Mouse (Mus musculus) hindbrain, postnatal 0 days (tissue): ENCODE data around the gene Syt7. TPM values are rescaled to one million over a fixed set of nuclear protein-coding genes. Genes with fewer than 3 reads are reported as not detected.

ENCODE experiments used
- ATAC-seq: fragments of 200-750 bp; cut with Nextera tagmentation; 2 replicates; pipeline ENCODE4 v1.8.0; 2017; ENCODE audit warnings: mild to moderate bottlenecking, moderate TSS enrichment, moderate library complexity
- DNase-seq: peaks from one replicate; pipeline ENCODE4 v3.0.0-alpha.2; 2015; ENCODE audit warnings: low spot score
- H3K27ac ChIP-seq: fragments of 300-500 bp; sonication (generic); 2 replicates; pipeline ENCODE4 v1.5.1; 2014; ENCODE audit warnings: mild to moderate bottlenecking
- H3K27me3 ChIP-seq: fragments of 300-500 bp; sonication (generic); 2 replicates; pipeline ENCODE4 v1.6.1; 2014; ENCODE audit warnings: low read length, mixed read lengths; ENCODE audit not compliant: insufficient read depth
- H3K36me3 ChIP-seq: fragments of 300-500 bp; sonication (generic); 2 replicates; pipeline ENCODE4 v1.6.1; 2014; ENCODE audit warnings: low read length, mixed read lengths; ENCODE audit not compliant: insufficient read depth
- H3K4me1 ChIP-seq: fragments of 300-500 bp; sonication (generic); 2 replicates; pipeline ENCODE4 v1.6.1; 2014; ENCODE audit warnings: antibody characterized with exemption, low read length, mixed read lengths; ENCODE audit not compliant: insufficient read depth
- H3K4me2 ChIP-seq: fragments of 300-500 bp; sonication (generic); 2 replicates; pipeline ENCODE4 v1.6.1; 2014; ENCODE audit warnings: low read depth, mild to moderate bottlenecking, low read length, moderate library complexity, mixed read lengths
- H3K4me3 ChIP-seq: fragments of 300-500 bp; sonication (generic); 2 replicates; pipeline ENCODE4 v1.5.1; 2014; ENCODE audit warnings: low read length
- H3K9ac ChIP-seq: fragments of 300-500 bp; sonication (generic); replicated peaks from 2 replicates; pipeline ENCODE4 v1.6.1; 2014; ENCODE audit warnings: mild to moderate bottlenecking, low read length, moderate library complexity, mixed read lengths
- H3K9me3 ChIP-seq: fragments of 300-500 bp; sonication (generic); 2 replicates; pipeline ENCODE4 v1.6.1; 2016; ENCODE audit warnings: low read length, mixed read lengths
- CTCF ChIP-seq: IDR thresholded peaks from 2 replicates; pipeline ENCODE4 v1.5.1; 2016; ENCODE audit warnings: antibody characterized with exemption, control low read depth, low read depth
- WGBS: fragments of 180-500 bp; shearing (Covaris S2); extraction: QIAGEN DNeasy Blood & Tissue Kit; methylation state at CpG from one replicate; pipeline ENCODE4 v1.1.7; 2014; 5-methylcytosine and 5-hydroxymethylcytosine counted together
- polyA plus RNA-seq: library from polyadenylated mRNA; unstranded; fragments of >200 nt; fragmentation: Nextera tagmentation; extraction: Ambion mirVana; gene quantifications from 2 replicates; pipeline ENCODE4 v1.2.1, GENCODE M21; 2015
- total RNA-seq: library from RNA; depleted of rRNA; stranded (reverse); fragments of >200 nt; gene quantifications from 2 replicates; pipeline ENCODE4 v1.2.3, GENCODE M21; 2014

The Syt7 gene
- total and polyA plus RNA-seq, 2 experiments from 2014 or later, result 17.4 to 93.4 TPM

GRCm38 (mm10) chr19:10436726-10437125, 47.8 kb downstream of the Syt7 start:
- no peak for DNase-seq
- Histone ChIP-seq H3K9ac (no peak overlapping the region), H3K36me3 (peaks cover 3% of the 10 kb centered on the region; the same call in 1 of the 2 replicates), H3K27me3 (no peaks in the 10 kb centered on the region), H3K4me3 (no peak overlapping the region), H3K9me3 (no peaks in the 10 kb centered on the region), H3K27ac (no peak overlapping the region), H3K4me1 (no peaks in the 10 kb centered on the region), H3K4me2 (no peak overlapping the region)
- ATAC-seq, result no peak
- TF ChIP-seq CTCF, result no peak
- 5% methylated on average over 1 of the region's 1 CpGs for WGBS

GRCm38 (mm10) chr19:10437521-10437920, 48.6 kb downstream of the Syt7 start:
- ATAC-seq (no peak), DNase-seq (no peak)
- H3K27ac ChIP-seq, result no peak overlapping the region
- H3K9ac ChIP-seq, result no peak overlapping the region
- 68% methylated on average over 1 of the region's 1 CpGs for WGBS
- H3K4me3 ChIP-seq, result no peak overlapping the region
- H3K27me3 ChIP-seq, result no peaks in the 10 kb centered on the region
- peak; percentile 42 for TF ChIP-seq CTCF
- H3K9me3 ChIP-seq, result no peaks in the 10 kb centered on the region
- no peak overlapping the region for H3K4me2 ChIP-seq
- H3K4me1 ChIP-seq, result no peaks in the 10 kb centered on the region
- H3K36me3 ChIP-seq, result peaks cover 6% of the 10 kb centered on the region; the same call in 1 of the 2 replicates

GRCm38 (mm10) chr19:10444685-10445369, 55.9 kb downstream of the Syt7 start:
- 94% methylated on average over 15 of the region's 15 CpGs for WGBS
- peaks cover 17% of the 10 kb centered on the region for H3K36me3 ChIP-seq

GRCm38 (mm10) chr19:10448275-10448674, 59.4 kb downstream of the Syt7 start:
- TF ChIP-seq CTCF, result no peak
- ATAC-seq (no peak), DNase-seq (no peak)
- Histone ChIP-seq H3K27ac (no peak overlapping the region), H3K4me2 (no peak overlapping the region), H3K27me3 (no peaks in the 10 kb centered on the region), H3K4me3 (no peak overlapping the region), H3K9ac (no peak overlapping the region), H3K36me3 (peaks cover 11% of the 10 kb centered on the region), H3K4me1 (no peaks in the 10 kb centered on the region), H3K9me3 (no peaks in the 10 kb centered on the region)
- 90% methylated on average over 7 of the region's 7 CpGs for WGBS

More at GRCm38 (mm10) chr19:10444685-10445369, 55.9 kb downstream of the Syt7 start:
- no peak overlapping the region for H3K27ac ChIP-seq
- no peak overlapping the region for H3K9ac ChIP-seq
- no peaks in the 10 kb centered on the region for H3K27me3 ChIP-seq
- TF ChIP-seq CTCF, result no peak
- ATAC-seq (no peak), DNase-seq (no peak)
- H3K9me3 ChIP-seq, result no peaks in the 10 kb centered on the region
- H3K4me1 ChIP-seq, result no peaks in the 10 kb centered on the region
- H3K4me2 ChIP-seq, result no peak overlapping the region
- H3K4me3 ChIP-seq, result no peak overlapping the region

GRCm38 (mm10) chr19:10449190-10449589, 60.3 kb downstream of the Syt7 start:
- Histone ChIP-seq H3K36me3 (peaks cover 7% of the 10 kb centered on the region), H3K27me3 (no peaks in the 10 kb centered on the region), H3K9ac (no peak overlapping the region), H3K27ac (no peak overlapping the region), H3K4me2 (no peak overlapping the region), H3K4me3 (no peak overlapping the region), H3K9me3 (no peaks in the 10 kb centered on the region), H3K4me1 (no peaks in the 10 kb centered on the region)
- 77% methylated on average over 6 of the region's 6 CpGs for WGBS
- no peak for DNase-seq
- ATAC-seq, result 0 out of 2 replicates have a peak, but pooled peaks have one; percentile 11
- no peak for TF ChIP-seq CTCF

GRCm38 (mm10) chr19:10449708-10450107, 60.8 kb downstream of the Syt7 start:
- Histone ChIP-seq H3K27me3 (no peaks in the 10 kb centered on the region), H3K4me1 (peaks cover 1% of the 10 kb centered on the region; the same call in 1 of the 2 replicates), H3K36me3 (peaks cover 5% of the 10 kb centered on the region), H3K4me2 (no peak overlapping the region), H3K4me3 (no peak overlapping the region), H3K9ac (no peak overlapping the region), H3K27ac (no peak overlapping the region), H3K9me3 (no peaks in the 10 kb centered on the region)
- peak; percentile 97 for TF ChIP-seq CTCF
- peak; percentile 92 for DNase-seq
- 3% methylated on average over 3 of the region's 3 CpGs for WGBS
- peak; percentile 68 for ATAC-seq

GRCm38 (mm10) chr19:10454718-10455436, 66.0 kb downstream of the Syt7 start:
- no peak for TF ChIP-seq CTCF
- 65% methylated on average over 4 of the region's 4 CpGs for WGBS
- Histone ChIP-seq H3K9me3 (no peaks in the 10 kb centered on the region), H3K9ac (no peak overlapping the region), H3K4me2 (no peak overlapping the region), H3K36me3 (no peaks in the 10 kb centered on the region), H3K4me3 (no peak overlapping the region), H3K4me1 (peaks cover 3% of the 10 kb centered on the region; the same call in 1 of the 2 replicates), H3K27me3 (peaks cover 11% of the 10 kb centered on the region; the same call in 1 of the 2 replicates), H3K27ac (no peak overlapping the region)
- DNase-seq (no peak), ATAC-seq (no peak)
